Mouse (Mus musculus) gastrocnemius, postnatal 36 days (tissue): ENCODE measurements around the gene Rhbdf1. TPM values are rescaled to one million over a fixed set of nuclear protein-coding genes. Genes with fewer than 3 reads are reported as not detected.

Source experiments
- DNase-seq, 2 experiments: peaks; one replicate each; pipeline ENCODE4 v3.0.0; 2022
- intact Hi-C: fragments of 180-260 bp; cut with DNase I; formaldehyde crosslinking; loops from one replicate; pipeline ENCODE4 v1.15.1; 2025
- total RNA-seq, 2 experiments: library from RNA; stranded (reverse); gene quantifications; 2 replicates each; pipeline ENCODE4 v1.2.3; 2021

Gene Rhbdf1
- total RNA-seq, 2 experiments from 2014 or later: 15.6 to 19.5 TPM

- DNase-seq: no peak
- intact Hi-C loops: no loop called here
These were observed 20.1 kb upstream of the Rhbdf1 start for GRCm38 (mm10) chr11:32242209-32242608.

- intact Hi-C loops: no loop called here
These were observed 19.3 kb upstream of the Rhbdf1 start for GRCm38 (mm10) chr11:32241391-32241790.

GRCm38 (mm10) chr11:32238093-32238860 is 16.2 kb upstream of the Rhbdf1 start:
- intact Hi-C loops: loop anchor here (1.0 to 2.0 kb wide), 2 partner anchors 23 to 55 kb away; no protein-coding TSS in a partner anchor
- peak; percentile 58 to 65 for DNase-seq

More at GRCm38 (mm10) chr11:32241391-32241790, 19.3 kb upstream of the Rhbdf1 start:
- no peak for DNase-seq

GRCm38 (mm10) chr11:32237411-32237795 is 15.3 kb upstream of the Rhbdf1 start:
- DNase-seq: no peak
- intact Hi-C loops: no loop called here

- intact Hi-C loops: no loop called here
- DNase-seq: peak in 1 of 2 experiments; percentile 49
These were observed 14.8 kb upstream of the Rhbdf1 start for GRCm38 (mm10) chr11:32236712-32237410.

GRCm38 (mm10) chr11:32236132-32236531 is 14.0 kb upstream of the Rhbdf1 start:
- no peak for DNase-seq
- intact Hi-C loops: no loop called here

GRCm38 (mm10) chr11:32235646-32236045 is 13.5 kb upstream of the Rhbdf1 start:
- DNase-seq: peak; percentile 60 to 77
- intact Hi-C loops: no loop called here

- intact Hi-C loops: no loop called here
These were observed 12.9 kb upstream of the Rhbdf1 start for GRCm38 (mm10) chr11:32234816-32235485.

GRCm38 (mm10) chr11:32233895-32234294 is 11.8 kb upstream of the Rhbdf1 start:
- no peak for DNase-seq
- intact Hi-C loops: no loop called here

More at GRCm38 (mm10) chr11:32234816-32235485, 12.9 kb upstream of the Rhbdf1 start:
- DNase-seq: no peak

- intact Hi-C loops: no loop called here
- DNase-seq: no peak
These were observed 10.7 kb upstream of the Rhbdf1 start for GRCm38 (mm10) chr11:32232848-32233247.

- DNase-seq: no peak
- intact Hi-C loops: no loop called here
These were observed 9.0 kb upstream of the Rhbdf1 start for GRCm38 (mm10) chr11:32231125-32231524.

GRCm38 (mm10) chr11:32230220-32230619 is 8.1 kb upstream of the Rhbdf1 start:
- intact Hi-C loops: no loop called here
- no peak for DNase-seq

GRCm38 (mm10) chr11:32228292-32228845 is 6.3 kb upstream of the Rhbdf1 start:
- intact Hi-C loops: no loop called here
- DNase-seq: no peak

- DNase-seq: no peak
- intact Hi-C loops: no loop called here
These were observed 5.5 kb upstream of the Rhbdf1 start for GRCm38 (mm10) chr11:32227555-32227954.

- intact Hi-C loops: no loop called here
These were observed 4.9 kb upstream of the Rhbdf1 start for GRCm38 (mm10) chr11:32227041-32227440.

GRCm38 (mm10) chr11:32226124-32226871 is 4.2 kb upstream of the Rhbdf1 start, which contains the start of gene Mpg:
Gene Mpg, plus strand, starts transcription at chr11:32226505.
- intact Hi-C loops: no loop called here
- DNase-seq: peak; percentile 85 to 89

More at GRCm38 (mm10) chr11:32227041-32227440, 4.9 kb upstream of the Rhbdf1 start:
- DNase-seq: no peak

- intact Hi-C loops: no loop called here
- DNase-seq: peak in 1 of 2 experiments; percentile 37
These were observed 3.4 kb upstream of the Rhbdf1 start for GRCm38 (mm10) chr11:32225222-32226104.

- DNase-seq: peak; percentile 82 to 90
These were observed 2.5 kb upstream of the Rhbdf1 start for GRCm38 (mm10) chr11:32224468-32225139.

More at GRCm38 (mm10) chr11:32224468-32225139, 2.5 kb upstream of the Rhbdf1 start:
- intact Hi-C loops: no loop called here
